Mouse (Mus musculus) limb, embryonic 13.5 days (tissue): ENCODE data around the gene Clcn1. TPM values are rescaled to one million over a fixed set of nuclear protein-coding genes. Genes with fewer than 3 reads are reported as not detected.

Experiments
- ATAC-seq: fragments of 200-750 bp; cut with Nextera tagmentation; 2 replicates; pipeline ENCODE4 v1.8.0; 2017; ENCODE audit warnings: low read depth, moderate number of reproducible peaks, moderate TSS enrichment; ENCODE audit not compliant: low FRiP score
- H3K27ac ChIP-seq: fragments of 300-500 bp; sonication (generic); 2 replicates; pipeline ENCODE4 v1.5.1; 2015; ENCODE audit warnings: inconsistent platforms, mild to moderate bottlenecking, moderate library complexity
- H3K27me3 ChIP-seq: fragments of 300-500 bp; sonication (generic); 2 replicates; pipeline ENCODE4 v1.6.1; 2015; ENCODE audit warnings: mild to moderate bottlenecking, inconsistent platforms
- H3K36me3 ChIP-seq: fragments of 300-500 bp; sonication (generic); 2 replicates; pipeline ENCODE4 v1.6.1; 2015; ENCODE audit warnings: inconsistent platforms, mild to moderate bottlenecking, moderate library complexity
- H3K4me1 ChIP-seq: fragments of 300-500 bp; sonication (generic); 2 replicates; pipeline ENCODE4 v1.6.1; 2015; ENCODE audit warnings: inconsistent platforms
- H3K4me2 ChIP-seq: fragments of 300-500 bp; sonication (generic); replicated peaks from 2 replicates; pipeline ENCODE4 v1.6.1; 2015; ENCODE audit warnings: inconsistent platforms, mild to moderate bottlenecking, moderate library complexity
- H3K4me3 ChIP-seq: fragments of 300-500 bp; sonication (generic); 2 replicates; pipeline ENCODE4 v1.5.1; 2015; ENCODE audit warnings: moderate library complexity, mild to moderate bottlenecking, inconsistent platforms
- H3K9ac ChIP-seq: fragments of 300-500 bp; sonication (generic); 2 replicates; pipeline ENCODE4 v1.6.1; 2015; ENCODE audit warnings: mild to moderate bottlenecking, inconsistent platforms
- H3K9me3 ChIP-seq: fragments of 300-500 bp; sonication (generic); 2 replicates; pipeline ENCODE4 v1.6.1; 2016; ENCODE audit warnings: inconsistent platforms
- WGBS: fragments of 180-500 bp; shearing (Covaris S2); methylation state at CpG from one replicate; pipeline ENCODE4 v1.1.7; 2015; 5-methylcytosine and 5-hydroxymethylcytosine counted together
- polyA plus RNA-seq: library from polyadenylated mRNA; unstranded; fragments of >200 nt; fragmentation: Nextera tagmentation; extraction: Ambion mirVana; gene quantifications from 2 replicates; pipeline ENCODE4 v1.2.1, GENCODE M21; 2015

Gene Clcn1
- polyA plus RNA-seq, 1 experiment from 2014 or later, result 0.46 TPM

DNA sequence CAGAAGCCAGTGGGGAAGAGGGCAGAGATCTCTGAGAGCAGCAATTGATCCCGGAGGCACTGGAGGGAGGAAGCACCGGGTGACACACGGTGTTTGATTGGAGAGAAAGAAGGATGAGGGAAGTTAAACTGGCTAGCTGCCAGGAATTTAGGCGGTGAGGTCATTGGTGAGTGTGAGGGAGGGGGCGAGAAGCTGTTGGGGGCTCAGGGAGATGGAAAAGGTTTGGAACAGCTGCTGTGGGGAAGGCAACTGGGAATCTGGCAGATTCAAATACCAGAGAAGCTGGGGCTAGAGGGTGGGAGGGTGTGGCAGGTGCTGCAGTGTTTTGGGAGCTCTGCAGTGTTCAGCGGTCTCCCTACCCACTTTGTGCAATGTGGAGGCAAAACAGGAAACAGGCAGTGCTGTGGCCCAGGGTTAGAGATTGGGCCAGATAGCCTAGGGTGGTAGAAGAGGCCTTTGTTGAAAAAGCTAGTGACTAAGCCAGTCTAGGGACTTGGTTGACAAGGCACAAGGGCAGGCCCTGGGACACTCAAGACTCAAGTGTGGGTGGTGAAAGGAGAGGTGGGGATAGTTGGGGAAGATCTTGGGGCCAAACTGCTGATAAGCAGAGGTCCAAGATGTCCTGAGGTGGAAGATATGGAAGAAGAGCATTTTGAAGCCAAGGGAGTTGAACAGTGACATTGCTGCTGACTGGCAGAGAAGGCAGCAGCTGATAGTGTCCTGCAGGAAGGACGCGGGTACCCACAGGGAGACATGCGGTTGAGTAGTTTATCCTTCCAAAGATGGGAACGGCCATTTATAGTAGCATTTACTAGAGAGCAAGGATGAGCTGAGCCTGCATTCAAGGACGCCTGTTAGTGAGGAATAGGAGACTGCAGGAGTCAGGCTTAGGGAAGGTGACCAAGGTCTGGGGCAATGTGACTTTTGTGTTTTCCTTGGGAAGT, 67.9 kb downstream of the Clcn1 start:
- H3K27ac ChIP-seq, result 0 out of 2 replicates have a peak overlapping the region, but pooled peaks have one; percentile 33
- H3K4me3 ChIP-seq, result peak overlapping the region; percentile 14
- peaks cover 50% of the 10 kb centered on the region for H3K4me1 ChIP-seq
- H3K36me3 ChIP-seq, result peaks cover 73% of the 10 kb centered on the region
- H3K9ac ChIP-seq, result no peak overlapping the region
- no peaks in the 10 kb centered on the region for H3K9me3 ChIP-seq
- ATAC-seq, result peak; percentile 8; the same call in 1 of the 2 replicates
- H3K27me3 ChIP-seq, result no peaks in the 10 kb centered on the region
- 56% methylated on average over 11 of the region's 11 CpGs for WGBS
- peak overlapping the region; percentile 88 for H3K4me2 ChIP-seq

DNA sequence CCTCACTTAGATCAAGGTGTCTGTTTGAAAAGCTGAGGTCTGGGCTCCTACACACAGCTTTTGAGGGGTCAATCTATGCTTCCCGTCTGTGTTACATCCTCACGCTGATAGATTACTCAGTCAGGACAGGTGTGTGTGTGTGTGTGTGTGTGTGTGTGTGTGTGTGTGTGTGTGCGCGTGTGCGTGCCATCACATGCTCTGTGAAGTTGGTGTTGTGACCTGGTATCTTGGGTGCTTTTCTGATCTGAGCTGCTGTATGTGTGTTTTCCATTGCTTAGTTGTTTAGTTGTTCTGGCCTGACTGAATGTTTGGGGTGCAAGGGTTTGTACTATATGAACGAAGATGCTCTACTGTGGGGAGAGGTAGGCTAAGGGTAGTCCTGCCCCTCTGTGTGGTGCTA, 68.9 kb downstream of the Clcn1 start:
- Histone ChIP-seq H3K4me1 (peaks cover 50% of the 10 kb centered on the region), H3K9me3 (no peaks in the 10 kb centered on the region), H3K4me3 (no peak overlapping the region), H3K27me3 (no peaks in the 10 kb centered on the region), H3K4me2 (no peak overlapping the region), H3K36me3 (peaks cover 83% of the 10 kb centered on the region), H3K9ac (no peak overlapping the region), H3K27ac (no peak overlapping the region)
- 88% methylated on average over 6 of the region's 6 CpGs for WGBS
- no peak for ATAC-seq

- peaks cover 47% of the 10 kb centered on the region for H3K4me1 ChIP-seq
- ATAC-seq, result no peak
- H3K9me3 ChIP-seq, result no peaks in the 10 kb centered on the region
- no peak overlapping the region for H3K27ac ChIP-seq
- peaks cover 90% of the 10 kb centered on the region for H3K36me3 ChIP-seq
- H3K4me2 ChIP-seq, result no peak overlapping the region
- H3K4me3 ChIP-seq, result no peak overlapping the region
- H3K9ac ChIP-seq, result no peak overlapping the region
- WGBS, result 88% methylated on average over 13 of the region's 13 CpGs
- no peaks in the 10 kb centered on the region for H3K27me3 ChIP-seq
These were observed 69.5 kb downstream of the Clcn1 start for GRCm38 (mm10) chr6:42355794-42356600.

DNA sequence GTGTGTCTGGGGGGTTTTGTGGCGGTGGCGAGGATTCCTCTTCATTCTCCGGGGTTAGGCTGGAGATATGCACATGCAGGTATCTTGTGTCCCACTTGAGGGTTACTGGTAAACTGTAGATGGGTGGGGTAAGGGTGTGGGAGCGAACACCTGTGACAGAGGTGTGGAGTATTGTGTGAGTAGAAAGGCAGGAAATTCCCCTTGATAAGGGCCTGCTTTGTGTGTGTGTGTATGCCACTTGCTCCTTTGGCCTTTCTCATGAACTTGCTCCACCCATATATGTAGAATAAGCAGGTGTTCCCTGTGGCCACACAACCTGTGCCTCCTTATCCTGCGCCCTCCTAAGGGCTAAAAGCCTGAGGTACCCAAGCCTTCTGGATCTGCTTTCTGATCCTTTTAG, 70.4 kb downstream of the Clcn1 start:
- Histone ChIP-seq H3K4me2 (no peak overlapping the region), H3K27ac (no peak overlapping the region), H3K36me3 (peaks cover 90% of the 10 kb centered on the region), H3K4me1 (peaks cover 38% of the 10 kb centered on the region), H3K9ac (no peak overlapping the region), H3K9me3 (no peaks in the 10 kb centered on the region), H3K4me3 (no peak overlapping the region), H3K27me3 (no peaks in the 10 kb centered on the region)
- ATAC-seq, result no peak
- WGBS, result 94% methylated on average over 5 of the region's 5 CpGs

DNA sequence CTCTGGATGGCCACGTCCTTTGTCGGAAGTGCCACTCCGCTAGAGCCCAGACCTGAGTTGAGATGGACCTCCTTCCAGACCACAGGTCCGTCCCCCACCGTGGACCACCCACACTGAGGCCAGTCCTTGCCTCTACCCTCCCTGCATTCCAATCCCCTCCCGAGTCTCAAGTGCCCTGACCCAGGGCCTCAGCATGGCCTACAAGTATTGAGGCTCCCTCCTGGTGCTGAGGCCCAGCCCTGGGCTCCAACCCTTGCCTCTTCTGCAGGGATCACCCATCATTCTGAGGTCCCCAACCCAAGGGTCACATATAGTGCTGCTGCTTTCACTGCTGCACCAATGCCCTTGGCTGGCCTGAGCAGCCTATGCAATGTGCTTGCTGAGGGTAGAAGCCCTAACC, 71.4 kb downstream of the Clcn1 start:
- H3K36me3 ChIP-seq, result peaks cover 80% of the 10 kb centered on the region
- no peak for ATAC-seq
- WGBS, result 63% methylated on average over 6 of the region's 6 CpGs
- H3K27me3 ChIP-seq, result no peaks in the 10 kb centered on the region
- H3K4me3 ChIP-seq, result no peak overlapping the region
- H3K9me3 ChIP-seq, result no peaks in the 10 kb centered on the region
- H3K4me1 ChIP-seq, result peaks cover 28% of the 10 kb centered on the region
- no peak overlapping the region for H3K9ac ChIP-seq
- H3K27ac ChIP-seq, result no peak overlapping the region
- no peak overlapping the region for H3K4me2 ChIP-seq

- no peaks in the 10 kb centered on the region for H3K9me3 ChIP-seq
- no peak overlapping the region for H3K4me2 ChIP-seq
- 89% methylated on average over 12 of the region's 12 CpGs for WGBS
- no peaks in the 10 kb centered on the region for H3K27me3 ChIP-seq
- H3K9ac ChIP-seq, result no peak overlapping the region
- peaks cover 75% of the 10 kb centered on the region for H3K36me3 ChIP-seq
- no peak overlapping the region for H3K4me3 ChIP-seq
- no peak for ATAC-seq
- H3K4me1 ChIP-seq, result peaks cover 18% of the 10 kb centered on the region
- H3K27ac ChIP-seq, result no peak overlapping the region
These were observed 72.4 kb downstream of the Clcn1 start for GRCm38 (mm10) chr6:42358901-42359300.

DNA sequence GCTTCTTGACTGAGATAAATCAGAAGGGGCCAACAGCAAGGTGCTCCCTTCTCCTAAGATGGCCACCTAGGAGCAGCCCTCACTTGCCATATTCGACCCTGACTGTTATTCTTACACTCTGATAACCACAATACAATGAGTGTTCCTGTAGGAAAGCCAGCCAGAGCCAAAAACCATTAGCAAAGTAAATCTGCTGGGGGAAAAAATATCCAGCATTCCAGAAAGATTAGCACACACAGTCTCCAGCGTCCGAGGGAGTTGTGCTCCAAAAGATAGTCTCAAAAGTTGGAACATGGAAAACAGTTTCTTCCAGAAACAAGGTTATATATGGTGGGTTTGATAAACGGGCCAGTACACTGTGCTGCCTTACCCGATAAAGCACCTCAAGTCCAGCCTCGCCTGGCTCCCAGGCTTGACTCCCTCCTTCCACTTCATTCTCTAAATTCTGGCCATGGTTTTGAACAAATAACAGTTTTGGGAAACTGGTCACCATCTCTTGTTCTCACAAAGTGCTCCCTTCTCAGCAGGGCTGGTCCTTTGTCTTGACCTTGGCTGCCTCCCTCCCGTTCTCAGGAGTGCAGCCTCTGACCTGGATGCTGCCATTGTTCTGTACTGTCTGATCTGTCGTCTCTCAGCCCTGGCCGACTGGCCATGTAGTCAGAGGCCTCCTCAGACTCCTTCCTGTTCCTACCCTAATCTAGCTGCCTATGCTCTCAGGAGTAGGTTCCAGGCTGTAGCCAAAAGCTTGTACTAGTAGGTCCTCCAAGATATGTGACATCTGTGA, 73.1 kb downstream of the Clcn1 start:
- Histone ChIP-seq H3K4me1 (peaks cover 12% of the 10 kb centered on the region), H3K27ac (no peak overlapping the region), H3K4me2 (no peak overlapping the region), H3K9ac (no peak overlapping the region), H3K36me3 (peaks cover 75% of the 10 kb centered on the region), H3K27me3 (no peaks in the 10 kb centered on the region), H3K4me3 (no peak overlapping the region), H3K9me3 (no peaks in the 10 kb centered on the region)
- ATAC-seq, result no peak
- 74% methylated on average over 9 of the region's 9 CpGs for WGBS

- H3K27ac ChIP-seq, result no peak overlapping the region
- H3K4me2 ChIP-seq, result no peak overlapping the region
- H3K4me3 ChIP-seq, result no peak overlapping the region
- H3K36me3 ChIP-seq, result peaks cover 69% of the 10 kb centered on the region
- no peak overlapping the region for H3K9ac ChIP-seq
- ATAC-seq, result no peak
- 78% methylated on average over 6 of the region's 6 CpGs for WGBS
- no peaks in the 10 kb centered on the region for H3K27me3 ChIP-seq
- no peaks in the 10 kb centered on the region for H3K9me3 ChIP-seq
- H3K4me1 ChIP-seq, result 0 out of 2 replicates have a peak, but pooled peaks cover 5% of the 10 kb centered on the region
These were observed 73.9 kb downstream of the Clcn1 start for GRCm38 (mm10) chr6:42360231-42360840.

DNA sequence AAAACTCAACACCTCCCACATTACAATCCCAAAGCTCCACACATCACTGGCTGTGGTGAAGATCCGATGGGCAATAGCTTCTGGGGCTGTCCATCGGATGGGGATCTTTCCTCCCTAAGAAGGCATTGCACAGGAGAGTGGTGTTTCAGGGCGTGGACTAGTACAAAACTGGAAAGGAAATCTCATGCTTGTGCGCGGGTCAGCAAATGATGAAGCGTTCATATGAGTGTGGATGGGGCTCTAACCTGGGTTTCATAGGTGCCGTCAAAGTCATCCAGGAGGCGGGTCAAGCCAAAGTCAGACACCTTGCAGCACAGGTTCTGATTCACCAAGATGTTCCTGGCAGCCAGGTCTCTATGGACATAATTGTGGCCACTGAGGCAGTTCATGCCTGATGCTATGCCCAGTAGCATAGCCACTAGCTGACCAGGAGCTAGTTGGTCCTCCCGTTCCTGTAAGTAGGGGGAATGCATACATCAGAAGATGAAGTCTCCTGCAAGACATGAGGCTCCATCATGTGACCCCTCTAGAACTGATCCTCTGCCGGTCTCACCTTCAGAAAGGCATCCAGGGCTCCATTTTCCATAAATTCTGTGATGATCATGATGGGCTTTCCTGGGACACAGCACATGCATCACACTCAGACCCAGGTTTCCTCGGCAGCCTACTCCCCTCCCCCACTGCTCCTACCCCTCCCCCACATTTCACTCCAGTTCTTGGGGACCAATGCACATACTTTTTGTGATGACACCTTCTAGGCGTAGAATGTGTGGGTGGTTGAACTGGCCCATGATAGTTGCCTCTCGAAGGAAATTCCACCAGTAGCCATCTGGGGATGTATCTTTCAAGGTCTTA, 74.8 kb downstream of the Clcn1 start:
- Histone ChIP-seq H3K36me3 (peaks cover 62% of the 10 kb centered on the region), H3K27ac (no peak overlapping the region), H3K9me3 (no peaks in the 10 kb centered on the region), H3K4me1 (0 out of 2 replicates have a peak, but pooled peaks cover 5% of the 10 kb centered on the region), H3K27me3 (no peaks in the 10 kb centered on the region), H3K4me2 (no peak overlapping the region), H3K9ac (no peak overlapping the region), H3K4me3 (no peak overlapping the region)
- WGBS, result 92% methylated on average over 13 of the region's 13 CpGs
- ATAC-seq, result no peak

GRCm38 (mm10) chr6:42362074-42362473, 75.6 kb downstream of the Clcn1 start:
- WGBS, result 59% methylated on average over 1 of the region's 1 CpGs
- no peak for ATAC-seq
- Histone ChIP-seq H3K9ac (no peak overlapping the region), H3K27ac (no peak overlapping the region), H3K4me3 (no peak overlapping the region), H3K36me3 (peaks cover 54% of the 10 kb centered on the region), H3K9me3 (no peaks in the 10 kb centered on the region), H3K4me1 (0 out of 2 replicates have a peak, but pooled peaks cover 5% of the 10 kb centered on the region), H3K27me3 (no peaks in the 10 kb centered on the region), H3K4me2 (no peak overlapping the region)

- H3K4me2 ChIP-seq, result no peak overlapping the region
- no peaks in the 10 kb centered on the region for H3K27me3 ChIP-seq
- ATAC-seq, result no peak
- WGBS, result 80% methylated on average over 1 of the region's 1 CpGs
- no peak overlapping the region for H3K9ac ChIP-seq
- no peak overlapping the region for H3K4me3 ChIP-seq
- H3K36me3 ChIP-seq, result peaks cover 50% of the 10 kb centered on the region
- no peak overlapping the region for H3K27ac ChIP-seq
- 0 out of 2 replicates have a peak, but pooled peaks cover 5% of the 10 kb centered on the region for H3K4me1 ChIP-seq
- no peaks in the 10 kb centered on the region for H3K9me3 ChIP-seq
These were observed 76.0 kb downstream of the Clcn1 start for GRCm38 (mm10) chr6:42362497-42362896.
